Comparison of ENCODE assay signal across 10 mouse cellular contexts in the genomic region with DNA sequence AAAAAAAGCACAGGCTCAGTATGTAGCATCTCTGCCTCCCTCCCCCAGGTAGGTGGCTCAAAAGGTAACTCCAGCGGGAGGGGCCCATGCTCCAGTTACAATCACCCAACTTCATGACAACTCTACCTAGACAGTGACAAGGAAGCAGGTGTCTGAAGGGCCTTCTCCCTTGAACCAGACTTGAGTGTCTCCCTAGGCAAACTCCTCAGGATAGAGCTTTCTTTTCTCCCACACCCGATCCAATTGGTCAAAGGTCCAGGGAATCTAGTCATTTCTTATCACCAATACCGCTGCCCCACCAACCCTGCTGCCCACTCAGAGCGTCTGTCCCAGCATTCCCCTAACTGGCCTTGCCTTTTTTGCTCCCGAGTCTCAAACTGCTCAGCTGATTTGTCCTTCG.
DNase-seq lines count a peak whose midpoint lies in the region.
"Had no signal": no experiment of that assay in that cellular context is flagged by ENCODE, and none has a peak within 500 bp of the region (broad histone marks: within the 10 kb centered on the region; RNA-seq: fewer than 3 reads in every experiment).

No protein-coding gene starts in this region.

- DNase-seq in cerebellum, adult 11-12 months = peak; percentile 54
- DNase-seq in cerebellum, postnatal 4 days (ENCODE audit: low spot score in 2 of 2) = no peak
- peak; percentile 60 for DNase-seq in cerebellum, adult 9-10 months
- no peak for DNase-seq in cerebellum, postnatal 10 days
- peak; percentile 50 for DNase-seq in cerebellum, adult 9-11 months
- no peak for DNase-seq in layer of hippocampus, adult 11-12 months (ENCODE audit: low spot score)
- DNase-seq: adrenal gland, adult 2 months; adrenal gland, postnatal 10 days; adrenal gland, postnatal 25 days; forebrain, postnatal 0 days had no signal

Comparison
In these comparisons a context has a peak if more than half of its experiments do, and no peak if none do; other contexts are left out.
1. DNase-seq: peak in cerebellum, adult 11-12 months (single experiment), cerebellum, adult 9-10 months (single experiment) and cerebellum, adult 9-11 months (single experiment); none in cerebellum, postnatal 4 days (0 of 2), cerebellum, postnatal 10 days (0 of 2) and layer of hippocampus, adult 11-12 months (single experiment).